Mouse (Mus musculus) monocyte, adult 5-6 weeks (primary cell): ENCODE data around the gene Ahctf1. TPM values are rescaled to one million over a fixed set of nuclear protein-coding genes. Genes with fewer than 3 reads are reported as not detected.
"Not testable (repeated sequence)": the region's sequence is repeated elsewhere in the genome, so short reads cannot be mapped to it uniquely, and the experiment has no call there.

Experiments
- ATAC-seq: fragments of 153-309, 156-312 bp; replicated peaks from 2 replicates; pipeline ENCODE4 v1.8.0; 2017; ENCODE audit warnings: mild to moderate bottlenecking; ENCODE audit not compliant: low TSS enrichment, insufficient number of reproducible peaks, severe bottlenecking, poor library complexity, low FRiP score
- total RNA-seq: library from RNA; stranded (forward); fragments of 200-1000, 200-491, 200-594 nt; gene quantifications from 3 replicates; pipeline ENCODE4 v1.2.3, GENCODE M21; 2017

Gene Ahctf1
- total RNA-seq, 1 experiment from 2014 or later, result 56.5 TPM

DNA sequence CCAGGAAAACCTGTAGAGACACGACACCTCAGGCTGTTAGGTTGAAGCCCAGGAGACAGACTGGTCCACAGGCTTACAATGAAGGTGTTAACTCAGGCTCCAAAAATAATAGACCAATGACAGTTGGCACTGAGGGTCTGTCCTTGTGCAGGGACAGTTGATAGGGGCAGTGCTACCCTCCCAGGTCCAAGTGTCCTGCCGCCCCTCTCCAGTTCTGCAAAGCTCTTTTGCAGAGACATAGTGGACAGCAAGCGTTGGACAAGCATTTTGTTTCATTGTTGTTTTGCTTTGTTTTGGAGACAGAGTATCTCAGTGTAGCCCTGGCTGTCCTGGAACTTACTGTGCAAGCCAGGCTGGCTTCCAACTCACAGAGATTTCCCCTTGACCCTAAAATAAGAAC lies 72.1 kb downstream of the Ahctf1 start:
- ATAC-seq, result no peak

DNA sequence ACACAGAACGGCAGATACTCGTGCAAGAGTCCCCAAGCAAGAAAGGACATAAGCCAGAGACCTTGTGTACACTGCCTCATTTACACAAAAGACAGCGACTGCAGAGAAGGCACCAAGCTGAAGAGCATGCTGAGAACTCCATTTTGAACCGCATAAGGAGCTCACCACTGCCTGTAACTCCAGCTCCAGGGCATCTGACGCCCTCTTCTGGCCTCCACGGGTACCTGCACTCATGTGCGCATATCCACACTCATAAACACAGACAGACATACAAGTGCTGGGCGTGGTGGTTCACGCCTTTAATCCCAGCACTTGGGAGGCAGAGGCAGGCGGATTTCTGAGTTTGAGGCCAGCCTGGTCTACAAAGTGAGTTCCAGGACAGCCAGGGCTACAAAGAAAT lies 74.8 kb downstream of the Ahctf1 start:
- no peak for ATAC-seq

DNA sequence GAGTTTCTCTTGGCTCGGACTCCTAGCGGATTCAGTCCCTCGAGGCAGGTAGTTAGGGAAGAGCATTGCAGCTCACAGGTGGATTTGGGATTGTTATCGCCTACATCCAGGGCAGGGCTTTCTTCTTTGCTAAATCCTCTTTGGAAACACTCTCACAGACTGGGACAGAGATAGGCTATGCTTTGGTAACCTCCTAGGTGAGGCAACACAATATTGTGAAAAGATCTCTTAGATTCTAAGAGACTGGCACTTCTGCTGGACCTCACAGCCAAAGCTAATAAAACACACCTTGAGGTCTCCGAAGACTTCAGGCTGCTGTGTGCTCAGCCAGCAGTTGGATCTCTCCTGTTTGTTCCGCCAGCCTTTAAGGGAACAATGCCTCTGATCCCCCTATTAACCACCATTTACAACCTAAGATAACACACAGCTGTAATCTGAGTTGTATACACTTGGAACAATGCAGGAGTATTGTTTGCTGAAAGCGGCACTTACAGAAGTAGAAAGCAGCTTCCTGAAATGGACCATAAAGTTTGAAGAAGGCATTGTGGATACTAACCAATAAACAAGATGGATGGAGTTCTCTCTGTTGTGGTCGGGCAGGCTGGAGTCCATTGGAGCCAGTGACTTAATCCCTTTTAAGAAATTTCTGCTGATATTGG lies 80.5 kb downstream of the Ahctf1 start:
- ATAC-seq, result no peak

GRCm38 (mm10) chr1:179715786-179716185 lies 87.7 kb downstream of the Ahctf1 start:
- ATAC-seq, result no peak

- ATAC-seq, result not testable (repeated sequence)
These were observed 88.2 kb downstream of the Ahctf1 start for GRCm38 (mm10) chr1:179715289-179715688.

- no peak for ATAC-seq
These were observed 90.1 kb downstream of the Ahctf1 start for GRCm38 (mm10) chr1:179713367-179713766.

- ATAC-seq, result no peak
These were observed 90.8 kb downstream of the Ahctf1 start for GRCm38 (mm10) chr1:179712658-179713057.

GRCm38 (mm10) chr1:179710739-179711138 lies 92.7 kb downstream of the Ahctf1 start:
- no peak for ATAC-seq

GRCm38 (mm10) chr1:179709390-179709789 lies 94.1 kb downstream of the Ahctf1 start:
- ATAC-seq, result no peak

DNA sequence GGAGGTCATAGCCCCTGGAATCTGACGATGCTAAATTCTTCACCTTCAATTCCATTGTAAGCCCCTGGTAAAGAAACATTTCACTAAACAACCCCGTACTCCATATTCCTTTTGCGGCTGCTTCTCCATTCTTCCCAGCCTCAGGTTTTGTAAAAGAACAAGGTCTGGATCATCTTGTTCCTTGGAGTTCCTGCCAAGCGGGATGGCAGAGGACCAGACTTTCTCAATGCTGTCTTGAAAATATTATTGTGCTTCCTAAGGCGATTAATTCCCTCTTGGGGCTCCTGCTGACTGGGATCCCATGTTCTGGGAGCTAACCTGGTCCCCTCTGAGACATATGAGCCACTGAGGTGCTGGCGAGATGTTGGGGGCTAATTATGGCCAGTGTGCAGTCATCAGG lies 98.3 kb downstream of the Ahctf1 start:
- no peak for ATAC-seq

- ATAC-seq, result no peak
These were observed 99.3 kb downstream of the Ahctf1 start for GRCm38 (mm10) chr1:179704150-179704549.

Other genes starting within 250 kb of the Ahctf1 start
- 10.1 to 18.2 TPM (median 15.0 TPM) in 3 replicates for gene Sccpdh, start 135.5 kb downstream of the Ahctf1 start, total RNA-seq
- gene Kif28, start 58.4 kb downstream of the Ahctf1 start, total RNA-seq, result not detected in 3 replicates
- gene Gm10518, start 304 bp downstream of the Ahctf1 start, total RNA-seq, result 0.58 TPM in 1 of 3 replicates, not detected in the others
- 0.11 to 2.7 TPM (median 2.0 TPM) in 3 replicates for gene Cdc42bpa, start 156.8 kb upstream of the Ahctf1 start, total RNA-seq